Mouse (Mus musculus): ENCODE data around the gene H2-T22.

- no peak for TF ChIP-seq POLR2A (IDR thresholded peaks at IDR 0.05; ENCODE audit: borderline replicate concordance, control insufficient read depth, low read depth, low read length)
- TF ChIP-seq CTCF (IDR thresholded peaks at IDR 0.05; ENCODE audit: control insufficient read depth, insufficient read depth, low read length): no peak
These were observed 14.9 kb downstream of the H2-T22 start for GRCm38 (mm10) chr17:36027663-36028062.
